Mouse (Mus musculus): ENCODE data around the gene Hnrnph2. TPM values are rescaled to one million over a fixed set of nuclear protein-coding genes. Genes with fewer than 3 reads are reported as not detected.

The Hnrnph2 gene
- polyA plus RNA-seq (2017; shearing (Covaris generic)), result 146 TPM

DNA sequence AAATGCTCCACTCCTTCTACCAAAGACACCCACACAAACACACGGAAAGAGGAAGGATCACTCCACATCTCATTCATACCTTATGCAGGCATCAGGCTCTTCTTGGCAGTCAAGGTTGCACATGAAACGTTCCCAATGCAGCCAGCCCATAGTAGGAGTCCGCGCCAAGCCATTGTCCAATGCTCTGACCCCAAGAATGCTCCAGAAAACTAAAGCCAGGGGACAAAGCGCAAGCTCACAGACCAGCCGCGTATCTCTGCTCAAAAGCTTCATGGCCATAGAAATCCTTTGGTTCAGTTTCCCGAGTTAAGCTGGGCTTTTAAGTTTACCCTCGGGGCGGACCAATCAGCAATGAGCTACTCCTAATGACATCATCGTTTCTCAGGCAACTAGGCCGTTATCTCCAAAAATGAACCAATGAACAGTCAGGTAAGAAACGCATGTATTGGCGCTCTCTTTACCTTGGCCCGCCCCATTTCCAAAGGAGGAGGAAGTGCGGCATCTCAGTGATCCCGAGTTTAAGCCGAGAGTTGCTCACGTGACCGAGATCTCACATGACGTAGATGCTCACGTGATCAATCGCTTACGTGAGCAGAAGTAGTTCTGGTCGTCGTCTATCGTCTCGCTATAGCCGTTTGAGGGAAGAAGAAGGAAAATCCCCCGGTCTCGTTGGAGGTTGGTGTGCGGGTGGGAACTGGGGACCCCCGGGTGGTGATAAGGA, at the start of gene Hnrnph2, which contains the start of gene Gla:
Gene Hnrnph2, plus strand, starts transcription at position 521 of the 721 bp plus-strand sequence.
Gene Gla, minus strand, starts transcription at position 467 of the 721 bp plus-strand sequence.

DNA sequence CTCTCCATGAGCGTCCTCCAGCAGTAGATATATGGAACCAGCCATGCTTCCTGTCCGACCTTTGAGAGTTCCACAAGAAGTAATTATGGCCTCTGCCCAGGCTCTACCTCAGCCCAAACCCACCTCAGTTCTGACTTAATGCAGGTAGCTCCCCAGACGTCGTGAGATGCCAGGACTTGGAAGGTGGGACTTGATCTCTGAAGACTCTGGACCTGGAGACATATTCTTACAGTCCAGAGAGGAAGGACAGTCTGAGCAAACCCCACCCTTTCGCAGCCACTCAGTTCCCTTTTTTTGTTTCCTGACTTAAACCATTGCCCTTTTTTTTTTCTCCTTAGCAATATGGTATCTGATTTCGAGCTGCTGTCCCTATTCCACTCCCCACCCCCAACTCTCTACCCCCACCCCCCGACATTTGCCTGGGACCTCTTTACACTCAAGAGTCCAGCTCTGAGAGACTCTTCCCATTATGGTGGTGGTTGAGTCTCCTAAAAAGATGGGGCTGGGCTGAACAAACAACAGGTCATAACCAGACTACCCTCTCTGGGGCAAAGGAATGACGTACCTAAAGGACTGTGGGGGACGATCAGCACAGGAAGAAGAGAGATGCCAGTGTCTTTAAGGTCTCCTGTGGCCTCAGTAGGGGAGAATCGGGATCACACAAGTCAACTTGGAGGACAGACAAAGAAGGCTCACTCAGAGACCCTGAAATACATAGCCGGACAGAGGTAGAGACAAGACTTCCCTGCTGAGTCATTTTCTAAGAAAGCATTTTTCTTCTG, 17.9 kb upstream of the Hnrnph2 start, which contains the start of gene Btk:
Gene Btk, minus strand, starts transcription at position 683 of the 782 bp plus-strand sequence.

DNA sequence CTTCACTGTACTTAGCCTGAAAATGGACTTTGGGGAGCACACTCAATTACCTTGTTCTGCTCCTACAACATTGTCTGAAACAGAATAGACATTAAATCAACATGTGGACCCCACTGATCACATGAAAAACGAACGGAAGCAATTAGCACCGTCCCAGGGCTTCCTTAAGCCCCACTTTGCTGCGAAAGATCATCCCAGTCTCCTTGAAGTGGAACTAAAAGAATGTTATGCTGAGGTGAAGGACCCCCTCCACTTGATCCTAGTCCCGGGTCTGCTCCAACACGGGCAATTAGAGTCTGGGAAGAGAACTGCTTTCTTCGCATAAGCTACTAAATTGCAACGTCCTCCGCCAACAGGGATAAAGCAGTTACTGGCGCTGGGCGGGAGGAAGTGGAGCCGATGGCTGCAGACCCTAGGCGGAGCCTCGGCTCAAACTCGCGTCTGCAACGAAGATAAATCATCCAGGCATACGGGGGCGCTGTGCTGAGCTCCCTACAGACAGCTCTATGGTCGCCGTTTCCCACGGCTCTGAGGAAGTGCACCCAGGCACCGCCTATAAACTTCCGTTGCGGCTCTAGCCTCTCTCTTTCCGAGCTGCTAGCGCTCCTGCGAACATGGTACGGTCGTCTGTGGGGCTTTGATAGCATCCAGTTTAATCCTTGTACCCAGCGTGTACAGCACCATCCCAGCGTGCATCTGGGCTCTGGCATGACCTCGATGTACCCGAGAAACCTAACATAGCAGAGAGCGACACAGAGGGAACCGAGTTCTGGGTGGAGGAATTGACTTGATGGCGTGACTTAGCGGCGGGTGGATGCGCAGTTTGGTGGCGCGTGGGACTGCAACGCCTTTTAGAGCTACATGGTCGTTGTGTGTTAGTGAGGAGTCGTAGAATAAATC, 15.6 kb upstream of the Hnrnph2 start, which contains the start of gene Rpl36a:
Gene Rpl36a, plus strand, starts transcription at position 552 of the 900 bp plus-strand sequence.

Other genes starting within 250 kb of the Hnrnph2 start
- gene Drp2, start 196.6 kb upstream of the Hnrnph2 start, polyA plus RNA-seq (2017; shearing (Covaris generic)), result not detected
- not detected for gene Taf7l, start 124.7 kb upstream of the Hnrnph2 start, polyA plus RNA-seq (2017; shearing (Covaris generic))
- 42.7 TPM for gene Timm8a1, start 59.3 kb upstream of the Hnrnph2 start, polyA plus RNA-seq (2017; shearing (Covaris generic))
- 1.2 TPM for gene Btk, start 17.6 kb upstream of the Hnrnph2 start, polyA plus RNA-seq (2017; shearing (Covaris generic))
- gene Rpl36a, start 15.5 kb upstream of the Hnrnph2 start, polyA plus RNA-seq (2017; shearing (Covaris generic)), result 268 TPM
- 3.6 TPM for gene Gla, start 54 bp upstream of the Hnrnph2 start, polyA plus RNA-seq (2017; shearing (Covaris generic))
- gene Armcx4, start 85.3 kb downstream of the Hnrnph2 start, polyA plus RNA-seq (2017; shearing (Covaris generic)), result 0.95 TPM
- 2.5 TPM for gene Armcx1, start 116.8 kb downstream of the Hnrnph2 start, polyA plus RNA-seq (2017; shearing (Covaris generic))
- gene Armcx6, start 150.2 kb downstream of the Hnrnph2 start, polyA plus RNA-seq (2017; shearing (Covaris generic)), result 2.6 TPM
- 23.1 TPM for gene Armcx3, start 155.4 kb downstream of the Hnrnph2 start, polyA plus RNA-seq (2017; shearing (Covaris generic))
- 12.0 TPM for gene Armcx2, start 208.0 kb downstream of the Hnrnph2 start, polyA plus RNA-seq (2017; shearing (Covaris generic))